8 mouse cellular contexts compared by ENCODE assay signal in the genomic region with DNA sequence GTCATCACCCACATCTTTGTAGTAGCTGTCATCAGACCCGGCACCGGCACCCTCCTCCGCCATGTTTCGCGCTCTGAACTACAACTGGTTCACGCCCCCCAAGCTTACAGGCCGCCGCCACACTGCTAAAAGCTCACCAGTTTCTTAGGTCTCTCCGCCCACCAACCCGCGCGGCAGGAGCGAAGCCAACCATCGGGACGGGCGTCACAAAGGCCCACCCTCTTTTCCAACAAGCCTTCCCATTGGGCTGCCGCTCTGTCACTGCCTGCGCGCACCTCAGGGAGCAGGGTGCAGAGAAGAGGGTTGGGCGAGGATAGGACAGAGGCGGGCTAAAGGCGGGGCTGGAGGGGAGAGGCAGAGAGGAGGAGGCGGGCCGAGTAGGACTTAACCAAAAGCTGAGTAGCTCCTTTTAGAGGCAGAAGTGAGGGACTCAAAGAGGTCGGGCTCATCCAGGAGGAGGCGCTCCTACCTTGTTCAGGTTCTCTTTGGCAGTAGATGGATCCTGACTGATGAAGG. TPM values are rescaled to one million over a fixed set of nuclear protein-coding genes. Genes with fewer than 3 reads are reported as not detected.
DNase-seq lines count a peak whose midpoint lies in the region; ATAC-seq lines count a peak whose summit lies in the region.

Haus7 (minus strand) TSS at position 168 of the 516 bp plus-strand sequence.

- peak; percentile 96 for DNase-seq in adipocyte (ENCODE audit: low spot score)
- DNase-seq in embryo, embryonic 10 days (ENCODE audit: low spot score), result peak; percentile 92
- peak; percentile 78 for DNase-seq in gastrocnemius, postnatal 10 days
- DNase-seq in induced T-regulatory cell, adult 2 months (ENCODE audit: low read depth), result peak; percentile 93
- peak; percentile 89 to 94 for DNase-seq in left cerebral cortex, adult 9 months (ENCODE audit: low spot score in 2 of 2)
- peak; percentile 86 for DNase-seq in right cerebral cortex, postnatal 14 days
- DNase-seq in urinary bladder, postnatal 36 days (ENCODE audit: low spot score in 2 of 2), result peak; percentile 77 to 90

- peak; percentile 99 for ATAC-seq in megakaryocyte progenitor cell, adult 5-6 weeks (replicated peaks; ENCODE audit: poor library complexity)

RNA-seq across cellular contexts. Expression of gene Haus7, which starts in this region (rescaled TPM):
- 10 to 100 TPM; 21.2 to 25.1 TPM for total RNA-seq in gastrocnemius, postnatal 10 days (2021)
- 27.1 and 34.7 TPM in 2 replicates for total RNA-seq in megakaryocyte progenitor cell, adult 5-6 weeks (2015)
- total RNA-seq in megakaryocyte progenitor cell, adult 5-6 weeks (2017), result 48.9 and 63.1 TPM in 2 replicates

Comparison
In these comparisons a context has a peak if more than half of its experiments do, and no peak if none do; other contexts are left out.
1. Peak in every context shown above with its lines: DNase-seq and ATAC-seq.